Mouse (Mus musculus) small intestine, adult 2 months (tissue): Measurements from ENCODE around the gene Mdga1. TPM values are rescaled to one million over a fixed set of nuclear protein-coding genes. Genes with fewer than 3 reads are reported as not detected.
"Not testable (repeated sequence)": the region's sequence is repeated elsewhere in the genome, so short reads cannot be mapped to it uniquely, and the experiment has no call there.

ENCODE experiments used
- H3K27ac ChIP-seq: fragments of 200-500 bp; 2 replicates; pipeline ENCODE4 v1.5.1; 2012; ENCODE audit warnings: low read depth, low read length, control low read depth, inconsistent platforms; ENCODE audit not compliant: insufficient read depth
- H3K27me3 ChIP-seq: fragments of 200-500 bp; 2 replicates; pipeline ENCODE4 v1.6.1; 2012; ENCODE audit warnings: mild to moderate bottlenecking, moderate library complexity, low read length, inconsistent platforms; ENCODE audit not compliant: control insufficient read depth, insufficient read depth
- H3K36me3 ChIP-seq: fragments of 200-500 bp; 2 replicates; pipeline ENCODE4 v1.6.1; 2012; ENCODE audit warnings: mild to moderate bottlenecking, low read length, control low read depth, inconsistent platforms; ENCODE audit not compliant: control insufficient read depth, insufficient read depth
- H3K4me1 ChIP-seq: fragments of 200-500 bp; 2 replicates; pipeline ENCODE4 v1.6.1; 2012; ENCODE audit warnings: low read length, inconsistent platforms, mixed read lengths; ENCODE audit not compliant: control insufficient read depth, insufficient read depth, insufficient read length
- H3K4me3 ChIP-seq: fragments of 200-500 bp; 2 replicates; pipeline ENCODE4 v1.5.1; 2012; ENCODE audit warnings: low read depth, mild to moderate bottlenecking, control low read depth, inconsistent platforms, low read length, moderate library complexity
- CTCF ChIP-seq: fragments of 200-500 bp; IDR thresholded peaks from 2 replicates; pipeline ENCODE4 v1.5.1; 2012; ENCODE audit warnings: low read depth, mild to moderate bottlenecking, control low read depth, inconsistent platforms, low read length, moderate library complexity, mixed read lengths; ENCODE audit not compliant: insufficient replicate concordance, insufficient read length; ENCODE audit errors: extremely low read depth
- POLR2A ChIP-seq: fragments of 200-500 bp; IDR thresholded peaks from 2 replicates; pipeline ENCODE4 v1.6.1; 2012; ENCODE audit warnings: low read depth, mild to moderate bottlenecking, control low read depth, inconsistent platforms, low read length, moderate library complexity
- WGBS: fragments of 180-500 bp; shearing (Covaris S2); methylation state at CpG from one replicate; pipeline ENCODE4 v1.1.7; 2018; 5-methylcytosine and 5-hydroxymethylcytosine counted together
- polyA plus RNA-seq: library from polyadenylated mRNA; depleted of rRNA; stranded (reverse); fragments of >200 nt; gene quantifications from 2 replicates; pipeline ENCODE4 v1.2.3, GENCODE M21; 2012; rRNA removed

The Mdga1 gene
- polyA plus RNA-seq, 1 experiment: 1.1 TPM

DNA sequence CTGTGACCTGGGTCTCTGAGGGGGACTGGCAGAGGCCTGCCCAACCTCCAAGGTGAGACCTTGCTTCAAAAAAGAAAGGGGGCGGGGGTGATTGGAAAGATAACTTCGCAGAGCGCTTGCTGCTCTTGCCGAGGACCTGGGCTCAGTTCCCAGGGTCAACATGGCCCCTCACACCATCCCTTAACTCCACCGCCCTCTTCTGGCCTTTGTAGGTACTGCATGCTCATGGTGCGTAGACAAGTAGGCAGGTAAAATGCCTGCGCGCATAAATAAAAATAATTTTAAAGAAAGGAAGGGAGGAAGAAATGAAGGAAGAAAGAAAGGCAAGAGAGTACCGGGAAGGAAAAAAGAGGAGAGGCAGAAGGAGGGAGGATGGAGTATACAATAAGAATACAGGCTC is 180.2 kb downstream of the Mdga1 start:
- 67% methylated on average over 9 of the region's 9 CpGs for WGBS
- H3K27me3 ChIP-seq: no peaks in the 10 kb centered on the region; the same call in 1 of the 2 replicates

DNA sequence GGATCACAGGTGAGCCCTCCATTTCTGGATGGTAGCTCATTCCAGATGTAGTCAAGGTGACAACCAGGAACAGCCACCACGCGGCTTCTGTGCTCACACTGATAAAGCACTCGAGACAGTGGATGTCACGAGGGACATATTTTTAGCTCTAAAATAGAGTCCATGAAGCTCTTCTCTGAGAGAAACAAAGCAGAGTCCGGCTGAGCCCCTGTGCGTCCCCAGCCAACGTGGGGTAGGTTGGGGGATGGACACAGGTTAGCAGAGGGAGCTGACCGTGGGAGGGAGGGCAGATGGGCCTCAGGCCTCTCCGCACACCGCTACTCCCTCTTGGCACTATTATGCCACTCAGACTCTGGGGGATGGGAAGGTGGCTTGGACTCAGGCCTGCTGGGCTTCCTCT is 181.3 kb downstream of the Mdga1 start:
- H3K27ac ChIP-seq: no peak overlapping the region
- no peak overlapping the region for H3K4me3 ChIP-seq
- no peaks in the 10 kb centered on the region for H3K36me3 ChIP-seq
- no peaks in the 10 kb centered on the region for H3K27me3 ChIP-seq
- no peaks in the 10 kb centered on the region for H3K4me1 ChIP-seq
- TF ChIP-seq CTCF (no peak), POLR2A (no peak)
- WGBS: 82% methylated on average over 10 of the region's 10 CpGs

More for the DNA sequence above, 180.2 kb downstream of the Mdga1 start:
- peak; percentile 22; the same call in 1 of the 2 replicates for TF ChIP-seq CTCF
- no peak for TF ChIP-seq POLR2A
- Histone ChIP-seq H3K27ac (no peak overlapping the region), H3K4me3 (no peak overlapping the region), H3K36me3 (no peaks in the 10 kb centered on the region), H3K4me1 (no peaks in the 10 kb centered on the region)

DNA sequence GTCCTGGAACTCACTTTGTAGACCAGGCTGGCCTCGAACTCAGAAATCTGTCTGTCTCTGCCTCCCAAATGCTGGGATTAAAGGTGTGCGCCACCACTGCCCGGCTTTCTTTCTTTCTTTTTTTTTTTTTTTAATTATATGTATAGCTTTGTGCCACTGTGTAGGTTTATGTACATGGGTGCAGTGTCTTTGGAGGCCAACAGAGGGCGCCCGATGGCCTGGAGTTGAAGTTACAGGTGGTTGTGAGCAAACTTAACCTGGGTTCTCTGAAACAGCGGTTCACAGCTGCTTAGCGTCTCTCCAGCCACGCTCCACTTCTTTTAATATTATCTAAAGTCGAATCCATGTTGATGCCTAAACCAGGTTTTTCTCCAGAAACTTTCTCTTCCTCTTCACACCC is 185.1 kb downstream of the Mdga1 start:
- Histone ChIP-seq H3K4me1 (no peaks in the 10 kb centered on the region), H3K27me3 (no peaks in the 10 kb centered on the region), H3K4me3 (no peak overlapping the region), H3K27ac (no peak overlapping the region), H3K36me3 (no peaks in the 10 kb centered on the region)
- 78% methylated on average over 9 of the region's 9 CpGs for WGBS
- TF ChIP-seq POLR2A: no peak

DNA sequence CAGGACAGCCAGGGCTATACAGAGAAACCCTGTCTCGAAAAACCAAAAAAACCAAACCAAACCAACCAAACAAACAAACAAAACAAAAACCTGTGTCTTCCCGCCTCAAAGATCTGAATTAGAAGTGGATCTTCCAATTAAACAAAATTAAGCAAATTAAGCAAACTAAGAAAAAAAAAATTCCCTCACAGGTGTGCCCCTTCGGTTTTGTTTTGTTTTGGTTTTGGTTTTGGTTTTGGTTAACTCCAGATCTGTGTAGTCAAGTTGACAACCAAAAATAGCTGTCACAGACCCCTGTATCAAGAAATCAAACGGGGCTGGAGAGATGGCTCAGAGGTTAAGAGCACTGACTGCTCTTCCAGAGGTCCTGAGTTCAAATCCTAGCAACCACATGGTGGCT is 188.4 kb downstream of the Mdga1 start:
- WGBS: 64% methylated on average over 4 of the region's 4 CpGs
- H3K27me3 ChIP-seq, H3K4me3 ChIP-seq, H3K4me1 ChIP-seq, H3K36me3 ChIP-seq, H3K27ac ChIP-seq: not testable (repeated sequence)

DNA sequence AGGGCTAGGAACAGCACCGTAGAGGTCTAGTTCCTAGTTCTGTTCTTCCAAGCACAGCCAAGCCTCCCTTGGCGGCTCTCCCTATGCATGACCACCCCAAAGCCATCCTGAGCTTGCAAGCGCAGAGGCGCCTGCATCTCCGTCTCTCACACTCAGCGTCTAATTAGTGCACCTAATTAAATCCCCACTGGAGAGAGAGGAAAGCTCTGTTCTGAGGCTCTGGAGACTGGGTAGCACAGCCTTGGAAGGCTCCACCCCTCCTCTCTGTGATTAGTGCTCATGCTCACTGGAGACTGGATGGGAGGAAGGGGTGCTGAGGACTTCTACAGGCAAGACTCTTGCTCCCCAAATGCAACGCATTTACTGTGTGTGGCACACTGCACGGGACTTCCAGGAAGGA is 191.9 kb downstream of the Mdga1 start:
- WGBS: 83% methylated on average over 8 of the region's 8 CpGs
- Histone ChIP-seq H3K4me3 (no peak overlapping the region), H3K4me1 (no peaks in the 10 kb centered on the region), H3K27me3 (no peaks in the 10 kb centered on the region), H3K36me3 (no peaks in the 10 kb centered on the region), H3K27ac (no peak overlapping the region)
- TF ChIP-seq CTCF (no peak), POLR2A (no peak)

Other genes with a start within 250 kb of the Mdga1 start
- gene Zfand3, start 34.6 kb upstream of the Mdga1 start, polyA plus RNA-seq: 33.3 and 58.6 TPM in 2 replicates